Mouse (Mus musculus) retina, postnatal 1 day (tissue): ENCODE measurements around the gene Grxcr1.

Experiments
- DNase-seq: peaks from one replicate; pipeline ENCODE4 v3.0.0-alpha.2; 2012

The Grxcr1 gene

DNA sequence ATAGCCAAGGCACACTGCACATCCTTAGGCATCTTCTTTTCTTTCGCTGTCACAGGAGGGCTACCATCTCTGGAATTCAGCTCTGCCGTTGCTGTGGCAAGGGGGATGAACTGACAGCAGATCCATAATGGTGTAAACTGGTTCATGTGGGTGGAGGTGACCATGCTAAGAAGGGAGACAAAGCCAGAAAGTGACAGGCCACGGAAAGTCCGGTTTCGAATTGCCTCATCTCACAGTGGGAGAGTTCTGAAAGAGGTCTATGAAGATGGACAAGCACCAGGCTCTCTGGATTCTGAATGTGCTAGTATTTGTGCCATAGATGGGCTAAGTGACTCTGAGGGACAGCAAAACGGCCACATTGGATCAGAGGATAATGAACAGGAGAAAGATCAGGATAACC, at the start of gene Grxcr1:
Grxcr1 (plus strand) TSS at position 92 of the 400 bp plus-strand sequence.
- DNase-seq, result no peak

DNA sequence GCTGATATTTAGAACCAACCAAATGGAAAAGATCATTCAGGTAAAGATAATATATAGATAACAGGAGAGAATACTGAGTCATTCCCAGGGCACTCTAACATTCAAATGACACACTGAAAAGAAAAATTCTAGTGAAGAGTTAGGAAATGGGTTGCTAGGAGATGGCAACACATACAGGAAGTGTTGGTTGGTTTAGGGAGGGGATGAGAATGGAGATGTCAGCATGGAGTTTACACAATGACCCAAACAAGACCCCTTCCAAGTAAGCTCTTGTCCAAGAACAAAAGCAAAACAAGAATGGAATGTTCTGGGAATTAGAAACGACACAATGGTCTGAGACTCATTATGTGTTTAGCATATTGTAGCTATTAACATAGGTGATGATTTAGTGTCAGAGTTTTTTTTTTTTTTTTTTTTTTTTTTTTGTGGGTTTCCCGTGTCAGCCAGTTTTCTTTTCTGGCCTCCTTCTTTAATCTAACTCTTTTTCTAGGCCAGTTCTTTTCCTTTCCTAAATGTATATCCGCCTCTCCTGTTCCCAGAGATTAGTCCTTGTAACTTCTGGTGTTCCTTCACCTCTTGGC, 49.6 kb upstream of the Grxcr1 start:
- peak; percentile 28 for DNase-seq

DNA sequence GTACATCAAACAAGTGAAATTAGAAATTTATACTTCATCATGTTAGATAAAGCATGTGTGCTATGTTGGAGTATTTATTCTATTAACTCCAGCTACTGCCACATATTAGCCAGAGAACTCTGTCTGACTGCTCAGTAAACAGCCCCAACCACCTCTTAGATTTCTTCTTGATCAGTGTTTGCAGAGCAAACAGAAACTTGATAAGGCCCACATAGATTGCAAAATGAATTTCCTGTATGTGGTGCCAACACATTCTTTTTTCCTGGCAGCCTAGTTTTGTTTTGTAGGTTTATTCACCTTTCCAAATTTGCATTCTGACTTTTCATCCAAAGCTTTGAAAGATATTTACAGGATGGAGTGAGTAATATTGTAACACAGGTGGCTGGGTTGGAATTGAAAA, 41.2 kb upstream of the Grxcr1 start:
- DNase-seq, result no peak

DNA sequence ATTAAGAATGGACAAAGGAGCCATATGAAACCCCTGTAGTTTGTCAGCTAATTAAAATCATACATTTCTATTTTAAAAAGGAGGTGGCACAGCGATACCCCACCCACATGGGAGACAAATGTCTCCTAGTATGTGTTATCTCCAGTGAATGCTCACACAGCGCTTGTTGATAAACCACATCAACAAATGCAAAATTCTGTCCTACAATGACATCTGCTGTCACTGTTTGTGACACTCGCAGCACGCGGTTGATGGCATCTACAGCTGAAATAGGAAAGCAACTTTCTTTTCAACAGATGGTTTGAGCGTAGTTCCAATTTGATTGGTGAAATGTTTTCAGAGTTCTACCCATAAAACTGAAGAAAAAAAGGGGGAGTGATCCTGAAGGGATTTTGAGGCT, 29.0 kb upstream of the Grxcr1 start:
- no peak for DNase-seq

DNA sequence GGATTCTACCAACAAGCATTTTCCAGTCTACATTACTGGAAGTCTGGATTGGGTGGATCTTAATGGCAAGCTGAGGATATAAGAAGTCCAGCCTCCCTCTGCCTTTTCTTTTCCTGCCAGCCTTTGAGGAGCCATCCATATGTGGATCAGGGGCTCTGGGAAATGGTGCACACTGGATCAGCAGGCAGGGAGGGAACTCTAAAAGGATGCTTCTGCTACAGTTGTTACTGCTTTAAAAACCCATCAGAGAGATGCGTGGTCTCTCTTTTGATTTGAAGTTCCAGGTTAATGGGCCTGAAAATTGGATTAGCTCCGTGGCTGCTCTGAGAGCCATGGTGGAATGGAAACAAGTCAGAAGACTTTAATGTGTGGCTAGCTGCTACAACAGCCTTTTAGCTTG, 27.7 kb upstream of the Grxcr1 start:
- peak; percentile 41 for DNase-seq

DNA sequence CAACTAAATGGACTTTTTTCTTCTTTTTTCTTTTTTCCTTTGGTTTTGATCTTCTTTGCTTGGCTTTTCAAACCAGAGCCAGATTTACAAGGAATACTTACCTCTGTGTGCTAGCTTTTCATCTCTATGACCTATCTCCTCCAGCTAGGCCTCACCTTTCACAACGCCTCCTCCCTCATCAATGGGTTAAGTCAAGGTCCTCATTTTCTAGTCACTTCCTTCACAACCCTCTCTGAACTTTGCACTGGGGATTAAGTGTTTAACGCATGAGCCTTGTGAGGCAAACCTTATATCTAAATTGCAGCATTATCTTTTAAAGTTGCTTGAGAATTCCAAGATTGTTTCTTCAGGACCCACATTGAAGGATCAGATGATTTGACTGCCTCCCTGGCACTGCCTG, 27.2 kb upstream of the Grxcr1 start:
- DNase-seq, result no peak

DNA sequence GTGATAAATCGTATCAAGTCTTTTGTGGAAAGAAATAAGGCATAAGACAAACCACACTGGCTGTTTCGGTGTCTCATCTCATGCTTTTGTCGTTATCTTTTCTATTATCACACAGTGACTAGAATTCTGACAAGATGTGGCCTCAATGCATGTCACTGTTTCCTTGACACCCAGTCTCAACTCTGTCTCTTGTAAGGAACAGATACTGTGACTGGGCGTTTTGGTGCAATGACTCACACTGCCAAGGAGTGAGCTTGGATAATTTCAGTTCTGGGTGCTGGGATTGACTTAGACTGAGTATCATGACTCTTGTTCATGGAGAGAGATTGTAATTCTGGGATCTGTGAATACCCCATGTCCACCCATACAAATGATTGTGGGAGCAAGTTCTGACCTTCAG, 24.6 kb upstream of the Grxcr1 start:
- no peak for DNase-seq

DNA sequence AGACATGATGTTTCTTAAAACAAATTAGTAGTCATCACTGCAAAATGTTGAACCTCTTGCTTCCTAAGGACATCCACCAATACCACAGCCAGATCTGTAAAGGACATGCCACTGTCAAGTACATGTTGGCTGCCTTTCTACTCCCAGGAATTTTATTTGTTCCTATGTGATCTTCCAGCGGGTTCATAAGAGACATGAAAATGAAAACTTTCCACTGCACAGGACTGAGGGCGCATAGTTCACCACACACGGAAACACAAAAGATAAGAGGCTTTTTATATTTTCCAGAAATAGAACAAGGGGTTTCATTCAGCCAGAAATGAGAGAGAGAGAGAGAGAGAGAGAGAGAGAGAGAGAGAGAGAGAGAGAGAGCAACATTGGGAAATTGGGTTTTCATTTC, 20.1 kb upstream of the Grxcr1 start:
- DNase-seq, result no peak

DNA sequence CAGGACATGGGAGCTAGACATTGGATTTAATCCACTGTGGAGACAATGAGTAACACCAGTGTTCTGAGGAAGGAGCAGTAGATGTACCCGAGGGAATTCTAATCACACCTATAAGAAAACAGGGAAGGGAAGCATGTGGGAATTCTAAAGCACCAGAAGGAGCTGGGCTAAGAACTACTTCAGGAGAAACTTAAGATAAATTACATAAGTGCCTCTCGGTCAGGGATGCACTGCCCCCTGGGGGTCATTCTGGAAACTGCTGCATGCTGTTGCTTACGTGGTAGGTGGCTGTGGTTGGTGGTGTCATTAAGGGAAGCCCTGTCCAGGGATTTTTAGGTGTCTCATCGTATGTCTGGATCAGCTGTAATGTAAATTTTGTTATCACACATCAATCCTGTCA, 19.0 kb upstream of the Grxcr1 start:
- peak; percentile 76 for DNase-seq

DNA sequence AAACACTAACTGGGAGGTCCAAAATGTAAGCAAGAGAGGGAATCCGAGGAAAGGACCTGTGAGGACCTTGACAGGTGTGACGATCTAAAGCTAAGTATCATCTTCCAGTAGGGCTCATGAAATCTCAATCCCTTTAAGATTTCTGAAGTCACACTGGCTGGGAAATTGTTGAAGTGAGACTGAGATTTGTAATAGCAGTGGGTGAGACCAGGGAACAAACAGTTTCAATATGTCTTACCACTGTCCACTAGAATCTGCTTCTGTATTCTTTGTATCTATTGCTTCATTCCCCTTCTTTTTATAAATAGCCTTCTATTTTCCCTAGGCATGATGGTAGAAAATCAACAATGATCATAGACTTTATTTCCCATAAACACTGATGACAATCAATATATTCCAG, 10.8 kb upstream of the Grxcr1 start:
- DNase-seq, result no peak

DNA sequence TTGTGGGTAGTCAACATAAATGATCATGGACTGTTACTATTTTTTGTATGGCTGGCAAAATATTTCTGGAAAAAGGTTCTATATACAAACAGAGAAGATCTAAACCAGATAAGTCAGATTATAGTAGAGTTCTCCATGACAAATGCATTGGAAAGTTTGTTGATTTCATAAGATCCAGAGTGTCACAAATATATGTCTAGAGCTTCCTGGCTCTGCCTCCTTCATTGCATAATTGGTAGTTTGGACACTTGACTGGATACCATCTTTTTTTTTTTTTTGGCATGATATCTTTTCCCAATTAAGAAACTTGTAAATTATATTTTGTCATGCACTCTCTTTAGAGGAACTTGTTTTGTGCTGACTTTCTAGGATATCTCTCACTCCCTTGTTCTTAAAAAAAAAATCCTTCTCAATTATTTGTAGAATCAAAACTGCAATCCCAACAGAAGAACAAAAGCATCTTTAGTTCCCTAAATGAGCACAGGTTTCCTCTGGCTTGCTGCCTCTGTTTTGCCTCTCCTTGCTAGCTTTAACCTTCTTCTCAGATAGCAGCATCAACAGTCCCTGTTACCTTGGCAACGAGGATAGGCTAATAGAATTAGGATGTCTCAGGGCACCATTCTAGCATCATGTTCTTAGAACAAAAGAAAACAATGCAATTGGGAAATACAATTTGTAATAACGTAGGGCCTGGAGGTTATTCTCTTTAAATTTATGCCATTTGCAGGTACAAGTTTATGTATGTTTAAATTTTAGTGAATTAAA, 4.8 kb upstream of the Grxcr1 start:
- DNase-seq, result no peak

DNA sequence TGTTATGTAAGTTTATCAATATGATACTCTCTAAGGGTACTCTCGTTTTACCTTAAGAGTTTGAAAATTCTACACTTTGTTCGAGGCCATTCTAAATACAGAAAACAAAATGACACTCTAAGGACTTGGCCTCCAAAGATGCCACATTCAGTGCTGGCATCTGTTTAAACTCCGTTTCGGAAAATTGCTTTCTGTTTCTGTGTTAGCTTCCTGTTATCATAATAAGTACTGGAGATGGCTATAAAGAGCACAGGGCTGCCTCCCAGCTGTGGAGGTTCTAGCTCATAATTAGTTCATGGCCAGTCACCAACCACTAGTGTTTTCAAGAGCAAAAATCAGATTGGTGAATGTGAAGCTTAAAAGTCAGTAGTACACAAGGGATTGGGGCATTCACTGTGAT, 4.2 kb upstream of the Grxcr1 start:
- no peak for DNase-seq

DNA sequence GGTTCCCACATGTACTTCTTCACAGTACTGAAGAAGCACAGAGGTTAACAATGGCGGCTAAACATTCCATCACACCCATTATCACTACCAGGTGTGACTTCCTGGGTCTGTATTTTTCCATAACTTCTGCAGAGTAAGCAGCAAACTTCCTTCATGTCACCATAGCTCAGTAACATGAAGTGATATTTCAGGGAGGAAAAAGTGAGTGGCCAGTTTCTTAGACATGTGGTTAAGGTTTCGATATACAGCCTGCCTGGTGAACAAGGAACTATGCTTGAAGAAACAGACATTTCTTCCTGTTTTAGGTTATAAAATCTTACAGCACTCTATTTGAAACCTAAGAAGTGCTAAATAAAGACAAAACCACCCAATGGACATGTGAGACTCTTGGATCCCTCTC, 1.7 kb downstream of the Grxcr1 start:
- DNase-seq, result no peak

DNA sequence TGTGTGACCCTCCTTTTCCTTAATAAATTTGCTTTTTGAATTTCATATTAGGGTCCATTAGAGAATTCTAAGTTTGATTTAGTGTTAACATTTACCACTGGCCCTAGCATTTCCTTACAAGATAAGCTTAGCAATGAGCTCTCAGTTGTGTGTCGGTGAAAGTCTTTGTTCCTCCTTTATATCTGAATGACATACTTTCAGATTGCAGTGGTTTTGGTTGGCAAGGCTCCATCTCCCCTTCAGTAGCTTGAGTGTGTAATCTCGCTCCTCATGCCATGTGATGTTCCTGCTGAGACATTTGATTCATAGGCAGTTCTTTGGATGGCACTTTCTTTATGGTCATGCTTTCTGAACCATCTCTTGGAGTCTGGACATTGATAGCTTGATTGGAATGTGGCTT, 7.4 kb downstream of the Grxcr1 start:
- no peak for DNase-seq

DNA sequence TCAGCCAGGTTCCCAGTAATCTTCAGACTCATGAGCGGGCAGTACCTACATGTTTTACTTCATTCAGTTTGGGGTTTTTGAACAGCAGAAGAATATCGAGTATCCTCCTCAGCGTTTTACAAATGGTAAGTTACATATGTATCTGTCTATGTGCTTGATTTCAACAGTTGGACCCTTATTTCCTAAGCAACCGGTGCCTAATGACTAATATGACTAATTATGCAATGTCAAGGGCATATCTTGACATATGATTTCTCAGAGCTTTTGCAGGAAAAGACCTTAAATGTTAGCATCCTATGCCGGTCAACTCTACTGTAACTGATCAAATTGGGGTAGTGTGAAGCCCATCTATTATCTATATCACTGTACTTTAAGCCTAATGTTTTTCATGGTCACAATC, 11.7 kb downstream of the Grxcr1 start:
- no peak for DNase-seq

DNA sequence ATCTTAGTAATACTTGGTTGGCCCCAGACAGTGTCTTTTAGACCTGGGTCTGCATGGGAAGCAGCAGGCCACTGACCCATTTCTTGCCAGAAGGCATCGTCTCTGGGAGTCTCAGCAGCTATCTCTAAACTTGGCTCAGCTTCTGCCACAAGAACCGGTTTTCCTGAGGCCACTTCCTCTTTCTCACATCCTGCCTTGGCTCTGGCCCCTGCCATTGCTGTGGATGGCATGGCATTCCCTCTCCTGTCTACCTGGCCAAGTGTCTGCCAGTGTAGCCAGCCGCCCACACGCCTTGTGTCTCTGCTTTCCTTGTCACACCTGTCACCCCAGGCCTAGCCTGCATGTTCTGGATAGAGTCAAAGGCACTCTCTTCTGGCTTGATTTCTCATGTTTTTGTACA, 17.1 kb downstream of the Grxcr1 start:
- no peak for DNase-seq

DNA sequence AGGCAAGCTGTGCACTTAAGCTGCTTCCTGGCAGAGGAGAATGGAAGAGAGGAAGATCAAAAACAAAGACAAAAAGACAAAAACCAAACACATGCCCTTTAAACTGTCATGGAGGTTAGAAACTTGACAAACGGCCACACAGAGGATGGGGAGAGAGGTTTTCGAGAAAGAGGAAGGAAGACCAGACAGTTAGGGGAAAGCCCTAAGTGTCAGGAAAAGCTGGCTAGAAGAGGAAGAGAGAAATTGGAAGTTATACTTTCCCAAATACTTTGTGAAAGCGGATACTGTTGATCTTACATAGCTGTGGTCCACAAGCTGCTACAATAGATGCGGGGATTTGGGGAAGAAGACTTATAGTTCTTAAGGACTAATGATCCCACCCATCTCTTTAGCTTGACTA, 17.9 kb downstream of the Grxcr1 start:
- no peak for DNase-seq

DNA sequence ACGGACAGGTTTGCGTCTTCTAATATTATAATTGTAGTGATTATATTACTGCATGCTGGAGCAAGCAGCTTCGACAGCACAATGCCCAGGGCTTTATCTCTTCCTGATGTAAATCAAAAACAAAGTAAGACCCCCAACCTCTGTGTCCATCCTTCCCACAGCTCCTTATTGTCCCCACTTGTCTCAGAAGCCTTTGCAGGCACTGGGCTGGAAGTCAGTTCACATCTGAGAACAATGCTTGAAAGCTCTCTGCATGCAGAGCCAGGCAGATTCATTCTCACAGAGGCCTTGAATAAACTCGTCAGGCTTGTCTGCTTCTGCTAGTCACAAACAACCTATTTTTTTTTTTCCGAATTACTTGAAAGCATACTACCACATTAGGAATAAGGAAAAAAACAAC, 19.5 kb downstream of the Grxcr1 start:
- peak; percentile 30 for DNase-seq

DNA sequence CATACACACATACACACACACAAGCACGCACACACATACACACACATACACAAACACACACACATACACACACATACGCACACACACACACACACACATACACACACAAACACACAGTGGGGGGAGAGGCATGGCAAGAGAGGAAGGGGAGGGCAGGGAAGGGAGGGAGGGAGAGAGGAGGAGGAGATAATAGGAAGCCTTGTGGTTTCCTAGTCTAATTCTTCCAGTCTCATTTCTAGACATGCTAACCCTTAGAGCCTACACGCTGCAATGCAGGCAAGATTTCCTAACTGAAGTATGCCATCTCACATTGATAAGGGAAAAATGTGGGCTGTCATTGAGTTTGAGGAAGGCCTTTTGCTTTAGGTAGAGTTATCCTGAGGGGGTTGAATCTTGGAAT, 25.9 kb downstream of the Grxcr1 start:
- DNase-seq, result no peak

DNA sequence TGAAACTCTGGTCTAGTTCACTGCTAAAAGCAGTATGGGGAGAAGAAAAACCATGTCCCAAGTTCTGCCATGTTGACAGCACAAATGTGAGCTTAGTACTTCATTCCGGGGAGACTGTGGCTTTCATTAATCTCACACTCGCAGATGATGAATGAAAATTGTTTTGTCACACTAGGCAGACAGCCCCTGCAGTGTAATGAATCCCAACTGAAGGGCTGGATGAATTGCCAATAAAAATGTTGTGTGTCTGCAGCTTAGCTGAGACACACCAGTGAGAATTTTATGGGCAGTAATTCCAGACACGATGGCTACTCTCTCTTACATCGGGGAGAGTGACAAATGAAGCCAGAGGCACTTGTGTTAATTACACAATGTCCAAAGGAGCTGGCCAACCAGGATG, 37.1 kb downstream of the Grxcr1 start:
- DNase-seq, result no peak

DNA sequence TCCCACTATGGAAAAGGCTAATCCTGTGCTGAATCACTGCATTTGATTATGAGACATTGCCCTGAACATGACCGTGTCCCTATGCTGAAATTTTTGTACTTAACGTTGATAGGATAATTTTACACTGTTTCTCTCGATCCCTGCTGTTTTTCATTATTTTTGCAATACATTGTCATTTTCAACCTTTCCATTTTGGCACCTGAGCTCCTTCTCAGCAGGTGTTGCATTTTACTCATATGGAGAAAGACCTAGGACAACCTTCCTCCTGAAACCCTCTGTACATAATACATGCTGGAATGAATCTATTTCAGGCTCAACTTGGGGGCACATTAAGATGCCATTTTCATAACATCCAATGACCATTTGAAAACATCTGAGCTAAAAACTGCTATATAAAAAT, 38.7 kb downstream of the Grxcr1 start:
- DNase-seq, result no peak

DNA sequence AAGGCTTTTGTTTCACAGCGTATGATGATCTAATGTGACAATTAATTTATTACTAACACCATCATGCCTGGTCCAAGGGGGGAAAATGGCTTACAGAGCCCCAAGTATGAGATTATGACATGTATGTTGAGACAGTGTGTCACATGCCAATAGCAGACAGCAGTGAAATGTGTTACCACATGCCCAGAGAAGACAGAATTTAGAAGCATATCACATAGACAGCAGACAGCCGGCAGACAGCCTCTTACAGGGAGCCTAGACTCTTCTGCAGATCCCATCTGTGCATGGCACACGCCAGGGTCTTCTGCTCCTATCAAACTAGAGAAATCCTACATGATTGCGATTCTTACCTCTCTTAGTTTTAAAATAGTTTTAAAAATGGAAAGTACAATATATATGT, 40.2 kb downstream of the Grxcr1 start:
- DNase-seq, result no peak

DNA sequence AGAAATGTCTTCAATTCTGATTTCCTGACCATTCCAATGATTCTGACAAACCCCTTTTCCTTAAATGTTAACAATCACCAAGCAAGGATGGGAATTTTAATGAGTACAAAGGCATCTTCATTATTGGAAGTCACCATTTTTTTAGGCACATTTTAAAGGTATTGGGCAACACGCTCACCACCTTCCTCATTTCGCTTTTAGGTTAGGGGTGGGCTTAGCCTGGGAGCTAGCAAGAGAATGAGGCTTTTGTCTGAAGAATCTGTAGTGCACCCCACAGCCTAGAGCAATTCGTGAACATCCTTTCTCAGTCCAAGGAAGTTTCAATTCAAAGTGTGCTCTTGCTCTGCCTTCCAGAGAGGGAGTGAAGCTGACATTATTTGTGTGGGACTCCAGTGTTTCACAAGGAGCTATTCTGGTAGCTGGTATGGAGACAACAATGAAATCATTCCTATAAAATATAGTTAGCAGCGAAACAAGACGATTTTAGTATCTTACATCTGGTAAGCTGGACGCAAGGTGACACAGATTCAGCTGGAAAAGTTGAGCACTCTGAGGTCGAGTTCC, 55.0 kb downstream of the Grxcr1 start:
- no peak for DNase-seq

DNA sequence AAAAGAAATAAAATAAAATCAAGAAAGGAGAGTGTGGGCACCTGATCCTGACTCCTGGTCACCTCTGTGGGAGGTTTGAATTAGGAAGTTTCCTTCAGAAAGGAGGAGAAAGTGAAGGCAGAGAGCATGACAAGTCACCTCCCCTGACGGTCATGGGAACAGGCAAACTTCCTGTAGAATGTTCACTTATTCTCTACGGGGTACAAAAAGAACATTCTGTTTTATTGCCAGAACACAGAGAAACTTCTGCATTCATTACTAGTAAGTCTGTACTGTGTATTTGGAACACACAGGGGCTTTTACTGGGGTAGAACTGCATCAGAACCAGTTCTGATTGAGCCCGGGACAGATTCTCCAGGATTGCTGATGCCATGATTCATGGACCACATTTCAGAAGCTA, 55.5 kb downstream of the Grxcr1 start:
- DNase-seq, result no peak

DNA sequence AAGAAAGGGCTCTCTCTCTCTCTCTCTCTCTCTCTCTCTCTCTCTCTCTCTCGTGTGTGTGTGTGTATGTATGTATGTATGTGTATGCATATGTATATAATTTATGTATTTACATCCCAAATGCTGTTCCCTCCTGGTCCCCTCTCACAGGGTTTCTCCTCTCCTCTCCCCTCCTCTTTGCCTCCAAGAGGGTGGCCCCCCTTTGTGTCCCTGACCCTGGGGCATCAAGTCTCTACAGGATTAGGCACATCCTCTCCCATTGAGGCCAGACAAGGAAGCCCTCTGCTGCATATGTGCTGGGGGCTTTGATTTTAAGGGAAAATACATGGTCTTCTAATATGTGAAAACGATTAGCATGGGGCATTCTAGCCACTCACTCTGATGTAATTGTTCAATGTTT, 61.5 kb downstream of the Grxcr1 start:
- DNase-seq, result no peak
